Mouse (Mus musculus) T-cell, adult 66 days (primary cell): Measurements from ENCODE around the gene Olfr552. TPM values are rescaled to one million over a fixed set of nuclear protein-coding genes. Genes with fewer than 3 reads are reported as not detected.

ENCODE experiments used
- total RNA-seq, 2 experiments: library from RNA; stranded (reverse); gene quantifications; 3 replicates in 1 of 2; 4 replicates in 1 of 2; pipeline ENCODE4 v1.2.4; 2023

Gene Olfr552
- not detected for total RNA-seq

GRCm38 (mm10) chr7:102597378-102598031 lies at the start of gene Olfr552:
TSS of gene Olfr552 (plus strand) at chr7:102597770.

GRCm38 (mm10) chr7:102549570-102549969 lies 48.0 kb upstream of the Olfr552 start, which contains the start of gene Olfr549:
TSS of gene Olfr549 (plus strand) at chr7:102549870.

GRCm38 (mm10) chr7:102564999-102565997 lies 32.3 kb upstream of the Olfr552 start, which contains the start of gene Trim21:
TSS of gene Trim21 (minus strand) at chr7:102565486.

GRCm38 (mm10) chr7:102571142-102571541 lies 26.4 kb upstream of the Olfr552 start, which contains the start of gene Olfr550:
TSS of gene Olfr550 (plus strand) at chr7:102571442.

GRCm38 (mm10) chr7:102591786-102592185 lies 5.8 kb upstream of the Olfr552 start, which contains the start of gene Olfr551:
TSS of gene Olfr551 (minus strand) at chr7:102591886.

GRCm38 (mm10) chr7:102618118-102618517 lies 20.5 kb downstream of the Olfr552 start, which contains the start of gene Olfr553:
TSS of gene Olfr553 (minus strand) at chr7:102618218.

GRCm38 (mm10) chr7:102638132-102638531 lies 40.6 kb downstream of the Olfr552 start, which contains the start of gene Olfr554:
TSS of gene Olfr554 (plus strand) at chr7:102638432.

Other genes starting within 250 kb of the Olfr552 start
- 10 to 100 TPM; 52.3 to 62.0 TPM for gene Rrm1, start 156.1 kb upstream of the Olfr552 start, total RNA-seq
- gene Olfr543, start 116.1 kb upstream of the Olfr552 start, total RNA-seq, result not detected
- gene Olfr544, start 109.5 kb upstream of the Olfr552 start, total RNA-seq, result not detected
- gene Olfr545, start 98.2 kb upstream of the Olfr552 start, total RNA-seq, result not detected
- gene Olfr547, start 63.0 kb upstream of the Olfr552 start, total RNA-seq, result not detected
- not detected for gene Olfr548-ps1, start 56.9 kb upstream of the Olfr552 start, total RNA-seq
- not detected for gene Olfr549, start 47.9 kb upstream of the Olfr552 start, total RNA-seq
- gene Trim21, start 32.3 kb upstream of the Olfr552 start, total RNA-seq, result 10 to 100 TPM; 48.7 to 64.4 TPM
- not detected for gene Olfr550, start 26.3 kb upstream of the Olfr552 start, total RNA-seq
- gene Olfr551, start 5.9 kb upstream of the Olfr552 start, total RNA-seq, result not detected
- not detected for gene Olfr553, start 20.4 kb downstream of the Olfr552 start, total RNA-seq
- gene Olfr554, start 40.7 kb downstream of the Olfr552 start, total RNA-seq, result not detected
- gene Olfr555, start 61.1 kb downstream of the Olfr552 start, total RNA-seq, result not detected
- not detected for gene Olfr556, start 67.1 kb downstream of the Olfr552 start, total RNA-seq
- 10 to 100 TPM; 12.1 to 15.4 TPM for gene Trim68, start 89.6 kb downstream of the Olfr552 start, total RNA-seq
- gene Olfr557, start 98.1 kb downstream of the Olfr552 start, total RNA-seq, result not detected
- gene Olfr558, start 104.4 kb downstream of the Olfr552 start, total RNA-seq, result not detected
- gene Olfr33, start 121.3 kb downstream of the Olfr552 start, total RNA-seq, result not detected
- gene Olfr559, start 129.7 kb downstream of the Olfr552 start, total RNA-seq, result not detected
- not detected for gene Olfr560, start 161.6 kb downstream of the Olfr552 start, total RNA-seq
- not detected for gene Olfr78, start 161.7 kb downstream of the Olfr552 start, total RNA-seq
- not detected for gene Olfr561, start 173.5 kb downstream of the Olfr552 start, total RNA-seq
- not detected for gene Olfr564, start 205.7 kb downstream of the Olfr552 start, total RNA-seq